Mouse (Mus musculus) liver, embryonic 16.5 days (tissue): ENCODE results near the gene Sema4f. TPM values are rescaled to one million over a fixed set of nuclear protein-coding genes. Genes with fewer than 3 reads are reported as not detected.

Experiments
- ATAC-seq: fragments of 200-750 bp; cut with Nextera tagmentation; 2 replicates; pipeline ENCODE4 v1.8.0; 2017; ENCODE audit warnings: low read depth, mild to moderate bottlenecking, moderate number of reproducible peaks, moderate library complexity
- H3K27ac ChIP-seq: fragments of 300-500 bp; sonication (generic); 2 replicates; pipeline ENCODE4 v1.5.1; 2014; ENCODE audit warnings: mild to moderate bottlenecking, low read length
- H3K27me3 ChIP-seq: fragments of 300-500 bp; sonication (generic); 2 replicates; pipeline ENCODE4 v1.6.1; 2014; ENCODE audit warnings: low read depth, low read length, mixed read lengths; ENCODE audit not compliant: control insufficient read depth, insufficient read depth
- H3K36me3 ChIP-seq: fragments of 300-500 bp; sonication (generic); 2 replicates; pipeline ENCODE4 v1.6.1; 2014; ENCODE audit warnings: mild to moderate bottlenecking; ENCODE audit not compliant: control insufficient read depth, insufficient read depth
- H3K4me1 ChIP-seq: fragments of 300-500 bp; sonication (generic); 2 replicates; pipeline ENCODE4 v1.6.1; 2014; ENCODE audit warnings: low read depth, low read length, mixed read lengths; ENCODE audit not compliant: control insufficient read depth
- H3K4me2 ChIP-seq: fragments of 300-500 bp; sonication (generic); 2 replicates; pipeline ENCODE4 v1.6.1; 2014; ENCODE audit warnings: low read depth, low read length, mixed read lengths
- H3K4me3 ChIP-seq: fragments of 300-500 bp; sonication (generic); 2 replicates; pipeline ENCODE4 v1.5.1; 2014; ENCODE audit warnings: low read depth, mild to moderate bottlenecking, low read length
- H3K9ac ChIP-seq: fragments of 300-500 bp; sonication (generic); 2 replicates; pipeline ENCODE4 v1.6.1; 2014; ENCODE audit warnings: low read depth, low read length
- H3K9me3 ChIP-seq: fragments of 300-500 bp; sonication (generic); replicated peaks from 2 replicates; pipeline ENCODE4 v1.6.1; 2016; ENCODE audit warnings: low read length; ENCODE audit not compliant: control insufficient read depth
- WGBS: fragments of 180-500 bp; shearing (Covaris S2); extraction: QIAGEN DNeasy Blood & Tissue Kit; methylation state at CpG from one replicate; pipeline ENCODE4 v1.1.7; 2014; ENCODE audit not compliant: insufficient replicate concordance; 5-methylcytosine and 5-hydroxymethylcytosine counted together
- polyA plus RNA-seq: library from polyadenylated mRNA; unstranded; fragments of >200 nt; fragmentation: Nextera tagmentation; extraction: Ambion mirVana; gene quantifications from 2 replicates; pipeline ENCODE4 v1.2.1, GENCODE M21; 2015

Gene Sema4f
- polyA plus RNA-seq, 1 experiment from 2014 or later, result 0.06 TPM

DNA sequence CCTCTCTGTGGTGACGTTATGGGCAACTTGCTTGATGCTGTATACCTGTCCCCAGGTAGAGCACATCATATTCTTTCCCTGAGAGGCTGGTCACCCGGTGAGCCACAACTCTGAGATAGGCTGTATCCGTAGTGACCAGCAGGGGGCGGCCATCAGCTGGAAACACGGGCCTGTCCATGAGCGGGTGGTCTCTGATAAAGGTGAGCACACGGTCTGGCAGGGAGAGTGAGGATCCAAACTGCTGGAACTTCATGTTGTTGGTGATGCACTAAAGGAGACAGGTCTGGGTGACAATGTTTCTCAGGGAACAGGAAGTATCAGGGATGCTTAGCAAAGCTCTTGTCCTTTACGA, 21.8 kb downstream of the Sema4f start:
- 15% methylated on average over 8 of the region's 8 CpGs for WGBS
- no peak for ATAC-seq
- Histone ChIP-seq H3K4me2 (no peak overlapping the region), H3K27me3 (no peaks in the 10 kb centered on the region), H3K36me3 (no peaks in the 10 kb centered on the region), H3K4me3 (no peak overlapping the region), H3K9me3 (no peaks in the 10 kb centered on the region), H3K27ac (no peak overlapping the region), H3K9ac (no peak overlapping the region), H3K4me1 (no peaks in the 10 kb centered on the region; the same call in 1 of the 2 replicates)

DNA sequence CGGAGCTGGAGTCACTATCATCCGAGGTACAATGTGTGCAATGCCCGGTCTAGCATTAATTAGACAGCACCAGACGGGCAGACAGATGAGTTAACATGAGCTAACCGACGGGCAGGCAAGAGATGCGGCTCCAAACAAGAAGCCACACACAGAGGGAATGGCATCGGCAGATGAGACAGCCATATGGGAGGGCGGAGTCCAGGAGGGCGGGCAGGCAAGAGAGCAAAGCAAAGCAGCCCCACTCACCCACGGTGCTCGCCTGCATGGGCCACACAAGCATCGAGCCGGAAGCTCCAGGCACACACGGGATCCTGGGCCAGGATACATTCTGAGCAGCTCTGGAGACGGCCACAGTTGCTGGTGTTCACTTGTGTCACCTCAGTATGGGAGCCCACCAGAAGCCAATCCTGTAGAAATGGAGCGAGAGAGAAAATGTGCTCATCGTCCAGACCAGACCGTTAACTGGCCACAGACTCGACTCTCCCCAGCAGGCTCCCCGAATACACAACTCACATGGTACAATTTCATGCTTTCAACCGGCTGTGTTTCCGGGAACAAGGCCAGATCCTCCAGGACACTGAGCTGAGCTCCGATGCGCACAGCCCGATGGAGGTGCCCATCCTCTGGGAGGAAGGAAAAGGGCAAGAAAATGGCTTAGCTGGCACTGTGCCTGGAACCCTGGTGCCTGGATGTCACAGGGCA, 22.3 kb downstream of the Sema4f start:
- Histone ChIP-seq H3K9me3 (no peaks in the 10 kb centered on the region), H3K4me2 (no peak overlapping the region), H3K4me1 (no peaks in the 10 kb centered on the region; the same call in 1 of the 2 replicates), H3K27ac (no peak overlapping the region), H3K4me3 (no peak overlapping the region), H3K36me3 (no peaks in the 10 kb centered on the region), H3K27me3 (no peaks in the 10 kb centered on the region), H3K9ac (no peak overlapping the region)
- 67% methylated on average over 26 of the region's 26 CpGs for WGBS
- ATAC-seq, result no peak

DNA sequence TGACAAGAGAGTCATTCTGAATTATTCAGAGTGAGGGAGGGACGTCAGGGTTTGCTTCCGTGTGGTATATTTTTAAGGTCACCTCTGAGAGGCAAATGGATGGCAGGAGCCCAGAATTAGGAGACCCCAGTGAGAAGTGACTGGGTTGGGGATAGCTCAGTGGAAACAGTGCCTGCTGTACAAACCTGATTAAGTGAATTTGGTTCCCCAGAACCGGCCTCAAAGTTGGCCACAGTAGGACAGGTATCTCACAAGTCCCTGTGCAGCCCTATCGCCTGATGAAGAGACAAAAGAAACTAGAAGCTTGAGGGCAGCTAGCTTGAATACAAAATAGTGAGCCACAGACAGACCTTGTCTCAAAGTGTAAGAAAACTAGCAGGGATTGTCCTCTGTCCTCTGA, 23.1 kb downstream of the Sema4f start:
- ATAC-seq, result no peak

DNA sequence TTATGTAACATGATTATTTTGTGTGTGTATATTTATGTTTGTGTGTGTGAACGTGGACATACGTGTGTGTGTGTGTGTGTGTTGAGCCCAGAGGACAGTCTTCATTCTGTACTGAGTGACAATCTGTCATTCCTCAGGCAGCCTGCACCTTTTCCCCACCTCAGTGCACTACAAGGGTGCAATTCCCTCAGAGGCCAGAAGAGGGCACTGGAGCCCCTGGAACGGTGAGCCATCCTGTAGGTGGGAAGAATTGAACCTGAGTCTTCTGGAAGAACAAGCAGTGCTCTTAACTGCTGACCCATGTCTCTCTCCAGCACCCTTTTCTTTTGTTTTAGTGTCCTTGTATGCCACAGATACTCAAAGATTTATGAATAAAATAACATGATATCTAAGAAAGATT, 23.7 kb downstream of the Sema4f start:
- 5% methylated on average over 3 of the region's 3 CpGs for WGBS
- ATAC-seq, result no peak

More for the DNA sequence above, 23.1 kb downstream of the Sema4f start:
- Histone ChIP-seq H3K4me3 (no peak overlapping the region), H3K4me1 (no peaks in the 10 kb centered on the region; the same call in 1 of the 2 replicates), H3K27ac (no peak overlapping the region), H3K36me3 (no peaks in the 10 kb centered on the region), H3K9ac (no peak overlapping the region), H3K27me3 (no peaks in the 10 kb centered on the region), H3K4me2 (no peak overlapping the region), H3K9me3 (no peaks in the 10 kb centered on the region)
- 74% methylated on average over 4 of the region's 4 CpGs for WGBS

DNA sequence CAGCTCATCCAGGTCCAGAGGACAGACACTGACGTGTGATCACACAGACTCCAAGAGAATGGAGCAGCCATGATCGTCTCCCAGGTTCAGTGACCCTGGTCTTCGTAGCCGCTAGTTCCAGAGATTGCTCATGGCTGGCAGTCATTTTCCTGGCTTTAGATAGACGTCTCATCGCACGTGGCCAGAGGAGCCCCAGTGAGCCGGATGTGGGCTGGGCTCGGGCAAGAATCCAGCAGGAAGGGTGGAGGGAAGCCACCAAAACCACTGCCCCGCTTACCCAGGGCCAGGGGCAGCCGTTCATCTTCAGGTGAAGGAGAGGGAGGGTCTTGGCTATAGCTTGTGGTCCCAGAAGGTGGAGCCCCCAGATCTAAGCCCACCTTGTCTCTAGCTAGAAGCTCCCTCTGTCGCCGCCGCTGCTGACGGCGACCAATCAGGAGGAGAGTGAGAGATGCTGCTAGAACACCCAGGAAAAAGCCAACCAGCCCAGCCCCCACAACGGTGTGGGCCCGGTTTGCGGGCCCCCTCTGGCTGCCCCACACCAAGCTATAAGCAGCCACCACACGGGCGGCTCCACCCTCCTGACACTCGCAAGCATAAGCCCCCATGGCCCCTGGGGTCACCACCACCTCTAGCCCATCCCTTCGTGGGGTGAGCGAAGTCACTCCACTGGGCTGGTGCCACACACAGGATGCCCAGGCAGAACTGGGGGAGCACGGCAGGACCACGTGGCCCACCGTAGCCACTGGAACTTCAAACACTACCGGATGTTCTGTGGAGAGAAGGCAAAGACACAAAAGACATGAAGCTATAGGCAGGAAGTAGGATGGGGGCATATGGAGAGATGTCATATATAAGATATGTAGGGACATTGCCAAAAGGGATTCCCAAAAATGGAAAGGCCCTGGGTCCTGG, 26.0 kb downstream of the Sema4f start:
- no peaks in the 10 kb centered on the region for H3K27me3 ChIP-seq
- H3K4me1 ChIP-seq, result no peaks in the 10 kb centered on the region; the same call in 1 of the 2 replicates
- 31% methylated on average over 28 of the region's 28 CpGs for WGBS
- no peaks in the 10 kb centered on the region for H3K36me3 ChIP-seq
- peak overlapping the region; percentile 8; the same call in 1 of the 2 replicates for H3K4me2 ChIP-seq
- no peaks in the 10 kb centered on the region for H3K9me3 ChIP-seq
- H3K9ac ChIP-seq, result no peak overlapping the region
- H3K27ac ChIP-seq, result no peak overlapping the region
- no peak; the same call in 1 of the 2 replicates for ATAC-seq
- no peak overlapping the region; the same call in 1 of the 2 replicates for H3K4me3 ChIP-seq

More for the DNA sequence above, 23.7 kb downstream of the Sema4f start:
- no peaks in the 10 kb centered on the region for H3K9me3 ChIP-seq
- H3K4me2 ChIP-seq, result no peak overlapping the region
- no peaks in the 10 kb centered on the region for H3K27me3 ChIP-seq
- H3K4me1 ChIP-seq, result no peaks in the 10 kb centered on the region; the same call in 1 of the 2 replicates
- no peak overlapping the region for H3K9ac ChIP-seq
- no peak overlapping the region for H3K4me3 ChIP-seq
- no peak overlapping the region for H3K27ac ChIP-seq
- no peaks in the 10 kb centered on the region for H3K36me3 ChIP-seq

DNA sequence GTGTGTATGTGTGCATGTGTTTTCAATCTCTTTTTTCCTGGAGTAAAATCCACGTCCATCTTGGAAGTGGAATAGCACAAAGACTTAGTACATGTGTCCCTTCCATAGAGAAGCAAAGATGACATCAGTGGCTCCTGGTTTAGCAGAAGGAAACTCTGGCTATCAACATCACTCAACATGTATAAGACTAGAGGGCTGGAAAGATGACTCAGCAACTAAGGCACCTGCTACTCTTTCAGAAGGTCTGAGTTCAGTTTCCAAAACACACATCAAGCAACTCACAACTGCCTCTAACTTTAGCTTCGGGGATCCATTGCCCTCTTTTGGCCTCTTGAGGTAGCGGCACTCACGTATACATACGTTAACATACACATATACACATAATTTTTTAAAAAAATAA, 28.3 kb downstream of the Sema4f start:
- no peak overlapping the region for H3K27ac ChIP-seq
- no peak overlapping the region for H3K9ac ChIP-seq
- H3K27me3 ChIP-seq, result no peaks in the 10 kb centered on the region
- no peaks in the 10 kb centered on the region for H3K9me3 ChIP-seq
- ATAC-seq, result no peak
- H3K36me3 ChIP-seq, result no peaks in the 10 kb centered on the region
- H3K4me1 ChIP-seq, result no peaks in the 10 kb centered on the region; the same call in 1 of the 2 replicates
- H3K4me3 ChIP-seq, result no peak overlapping the region
- no peak overlapping the region for H3K4me2 ChIP-seq
- WGBS, result 68% methylated on average over 5 of the region's 5 CpGs

DNA sequence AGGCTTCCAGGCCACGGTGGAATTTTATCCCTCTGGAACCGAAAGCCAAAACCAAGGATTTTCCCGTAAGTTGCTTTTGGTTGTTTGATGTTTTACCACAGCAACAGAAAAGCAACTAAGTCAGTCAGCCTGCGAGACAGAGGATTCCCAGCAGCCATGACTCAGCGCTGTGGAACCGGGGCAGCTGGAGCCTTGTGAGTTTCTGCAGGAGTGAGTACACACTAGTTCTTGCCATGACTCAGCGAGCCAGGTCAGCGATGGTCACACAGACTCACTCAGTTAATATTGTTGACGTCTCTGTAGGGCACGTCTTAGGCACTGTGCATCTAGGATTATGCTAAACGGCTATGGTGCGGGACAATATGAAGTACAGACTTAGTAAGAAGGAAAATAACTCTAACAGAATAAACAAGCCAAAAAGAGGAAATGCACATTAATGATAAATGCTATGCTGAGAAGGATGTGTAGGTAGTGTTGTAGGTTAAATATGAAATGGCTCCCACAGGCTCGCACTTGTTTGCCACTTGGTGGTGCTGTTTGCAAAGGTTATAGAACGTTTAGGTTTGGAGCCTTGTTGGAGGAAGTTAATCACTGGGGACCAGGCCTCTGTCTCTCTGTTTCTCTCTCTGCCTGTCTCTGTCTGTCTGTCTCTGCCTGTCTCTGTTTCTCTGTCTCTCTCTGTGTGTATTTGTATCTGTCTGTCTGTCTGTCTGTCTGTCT, 30.3 kb downstream of the Sema4f start:
- no peak overlapping the region for H3K4me2 ChIP-seq
- ATAC-seq, result no peak
- no peak overlapping the region for H3K4me3 ChIP-seq
- H3K27ac ChIP-seq, result no peak overlapping the region
- no peak overlapping the region for H3K9ac ChIP-seq
- H3K36me3 ChIP-seq, result no peaks in the 10 kb centered on the region
- WGBS, result 23% methylated on average over 14 of the region's 14 CpGs
- no peaks in the 10 kb centered on the region for H3K27me3 ChIP-seq
- H3K4me1 ChIP-seq, result no peaks in the 10 kb centered on the region; the same call in 1 of the 2 replicates
- H3K9me3 ChIP-seq, result no peaks in the 10 kb centered on the region

DNA sequence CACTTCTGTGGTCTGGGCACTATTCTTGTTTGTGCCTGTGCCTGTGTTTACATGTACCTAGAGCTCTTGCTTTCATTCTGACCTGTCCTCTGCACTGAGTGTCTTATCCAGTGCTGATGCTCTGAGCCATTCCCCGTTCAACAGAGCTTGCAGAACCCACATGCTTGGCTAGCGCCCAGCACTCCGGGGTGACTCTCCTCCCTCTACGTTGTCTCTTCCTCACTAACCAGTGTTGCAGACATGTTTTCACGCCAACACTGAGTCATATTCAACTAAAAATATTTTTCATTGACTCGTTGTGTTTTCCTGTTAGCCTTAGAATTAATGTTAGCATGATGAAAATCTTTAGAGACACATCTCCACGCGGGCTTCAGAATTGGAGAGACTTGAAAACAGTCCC, 31.5 kb downstream of the Sema4f start:
- H3K9me3 ChIP-seq, result no peaks in the 10 kb centered on the region
- H3K27ac ChIP-seq, result no peak overlapping the region
- H3K4me3 ChIP-seq, result no peak overlapping the region
- H3K27me3 ChIP-seq, result no peaks in the 10 kb centered on the region
- no peaks in the 10 kb centered on the region for H3K36me3 ChIP-seq
- no peaks in the 10 kb centered on the region for H3K4me1 ChIP-seq
- ATAC-seq, result no peak
- no peak overlapping the region for H3K4me2 ChIP-seq
- 60% methylated on average over 8 of the region's 8 CpGs for WGBS
- H3K9ac ChIP-seq, result no peak overlapping the region
